Mouse (Mus musculus): ENCODE data around the gene Tex14.

The Tex14 gene

DNA sequence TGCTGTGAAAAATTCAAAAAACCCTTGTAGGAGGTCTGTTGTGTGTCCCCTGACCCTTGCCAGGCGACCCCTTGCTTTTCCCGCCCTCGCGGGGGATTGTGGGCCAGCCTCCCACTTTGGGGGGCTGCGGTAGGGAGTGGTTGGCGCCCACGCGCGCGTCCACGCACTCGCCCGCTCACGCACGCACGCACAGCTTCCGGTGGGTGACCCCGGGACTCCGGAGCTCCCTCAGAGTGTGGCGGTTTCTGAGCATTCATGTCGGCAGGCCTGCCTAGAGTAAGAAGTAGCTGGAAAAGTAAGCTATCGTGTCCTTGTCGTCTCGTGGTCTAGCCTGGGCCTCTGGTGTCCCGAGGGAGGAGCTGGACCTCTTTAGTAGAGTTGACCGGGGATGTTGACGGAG lies at the start of gene Tex14, which contains the start of gene Rad51c:
Gene Tex14 (plus strand): TSS at position 190 of the 400 bp plus-strand sequence.
Gene Rad51c (minus strand): TSS at position 79 of the 400 bp plus-strand sequence.
- no peak for DNase-seq (ENCODE audit: low spot score)

DNA sequence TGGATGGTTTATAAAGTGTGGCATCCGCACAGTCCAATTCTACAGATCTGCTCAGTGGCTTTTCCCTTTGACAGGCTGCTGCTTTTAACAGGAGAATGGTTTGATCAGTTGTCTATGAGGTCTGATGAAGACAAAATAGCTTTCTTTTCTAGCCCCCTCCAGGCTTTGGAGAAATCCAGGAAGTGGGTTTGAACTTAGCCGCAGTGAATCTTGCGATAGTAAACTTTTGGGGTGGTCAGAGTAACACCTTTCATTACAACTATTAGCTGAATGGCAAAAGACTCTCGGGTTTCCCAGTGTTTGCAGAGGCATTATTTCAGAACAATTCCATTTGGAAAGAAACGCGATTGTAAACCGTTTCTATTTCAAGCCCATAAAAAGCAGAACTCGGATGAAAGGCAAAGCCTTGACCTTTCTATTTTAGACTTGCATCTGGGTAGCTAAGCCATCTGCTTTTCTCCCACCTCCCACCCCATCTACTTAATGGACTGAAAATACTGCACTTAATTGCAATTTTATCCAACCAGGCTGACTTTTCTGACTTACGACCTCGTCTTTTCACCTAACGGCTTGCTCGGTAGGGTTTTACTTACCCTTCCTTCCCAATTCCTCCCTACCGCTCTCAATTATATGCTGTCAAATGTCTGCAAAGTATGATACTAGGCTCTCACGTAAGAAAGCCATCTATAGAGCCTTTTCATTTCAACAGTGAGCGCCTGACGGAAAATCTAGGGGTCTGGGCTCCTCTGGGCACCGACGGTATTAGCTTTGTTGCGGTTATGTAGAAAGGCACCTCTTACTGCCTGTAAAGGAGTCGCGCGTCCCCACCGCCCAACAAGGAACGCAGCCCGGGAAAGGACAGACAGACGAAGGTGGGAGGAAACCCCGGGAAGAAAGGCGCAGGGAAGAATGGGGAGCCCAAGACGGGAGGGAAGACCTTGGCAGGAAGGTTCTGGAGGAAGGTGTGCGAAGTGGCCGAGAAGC lies 47.3 kb upstream of the Tex14 start:
- peak; percentile 34 for DNase-seq (ENCODE audit: low spot score)

DNA sequence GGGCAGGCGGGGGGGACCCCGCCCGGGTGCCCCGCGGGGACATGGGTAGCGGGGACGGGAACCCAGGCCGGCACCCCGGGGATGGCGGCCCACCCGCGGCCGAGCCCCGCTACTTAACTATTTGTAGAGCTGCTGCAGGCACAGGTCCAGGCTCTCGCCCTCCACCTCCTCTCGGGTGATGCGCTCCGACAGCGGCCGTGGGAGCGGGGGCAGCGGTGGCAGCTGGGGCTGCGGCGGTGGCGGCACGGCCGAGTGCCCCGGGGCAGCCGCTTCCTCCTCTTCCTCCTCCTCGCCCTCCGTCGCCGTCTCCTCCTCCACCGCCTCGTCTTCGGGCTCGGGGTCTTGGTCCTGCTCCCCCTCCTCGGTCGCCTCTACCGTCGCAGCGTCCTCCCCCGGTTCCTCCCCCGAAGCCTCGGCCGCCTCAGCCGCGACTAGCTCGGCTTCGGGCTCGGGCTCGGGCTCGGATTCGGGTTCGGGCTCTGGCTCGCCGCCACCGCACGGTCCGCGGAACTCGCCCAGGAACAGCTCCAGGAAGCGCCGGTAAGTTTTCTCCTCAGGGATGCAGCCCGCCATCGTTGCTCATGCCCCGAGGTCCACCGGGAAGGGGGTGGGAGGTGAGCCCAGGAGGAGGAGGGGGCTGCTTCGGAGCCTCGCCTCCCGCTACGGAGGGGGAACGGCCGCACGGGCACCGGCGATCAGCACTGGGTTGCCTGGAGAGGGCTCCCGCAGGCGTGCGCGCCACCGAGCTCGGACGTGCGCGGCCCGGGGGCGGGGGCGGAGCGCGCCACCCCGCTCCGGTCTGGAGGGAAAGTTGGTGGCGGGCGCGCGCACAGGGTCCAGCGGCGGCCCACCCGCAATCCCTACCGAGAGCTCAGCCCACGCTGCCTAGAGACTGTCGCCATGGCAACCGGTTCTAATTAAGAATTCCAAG lies 46.3 kb upstream of the Tex14 start, which contains the start of gene Ppm1e:
Gene Ppm1e (minus strand): TSS at position 693 of the 931 bp plus-strand sequence.
- peak; percentile 91 for DNase-seq (ENCODE audit: low spot score)

DNA sequence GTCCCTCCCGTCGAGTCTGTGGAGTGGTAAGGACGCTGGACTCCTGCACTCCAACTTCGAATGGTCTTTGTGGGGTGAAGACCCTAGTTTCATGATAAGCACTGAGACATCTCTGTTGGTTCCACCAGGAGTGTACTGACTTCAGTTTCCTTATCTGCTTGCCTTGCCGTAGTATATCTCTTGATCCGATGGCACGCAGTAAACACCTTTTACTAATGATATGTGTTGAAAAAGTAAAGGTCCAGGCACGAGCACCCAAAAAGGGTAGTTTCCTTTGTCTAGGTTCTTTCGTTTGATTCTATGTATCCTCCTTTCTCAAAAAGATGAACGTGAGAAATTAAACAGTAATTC lies 45.6 kb upstream of the Tex14 start:
- DNase-seq (ENCODE audit: low spot score), result no peak

DNA sequence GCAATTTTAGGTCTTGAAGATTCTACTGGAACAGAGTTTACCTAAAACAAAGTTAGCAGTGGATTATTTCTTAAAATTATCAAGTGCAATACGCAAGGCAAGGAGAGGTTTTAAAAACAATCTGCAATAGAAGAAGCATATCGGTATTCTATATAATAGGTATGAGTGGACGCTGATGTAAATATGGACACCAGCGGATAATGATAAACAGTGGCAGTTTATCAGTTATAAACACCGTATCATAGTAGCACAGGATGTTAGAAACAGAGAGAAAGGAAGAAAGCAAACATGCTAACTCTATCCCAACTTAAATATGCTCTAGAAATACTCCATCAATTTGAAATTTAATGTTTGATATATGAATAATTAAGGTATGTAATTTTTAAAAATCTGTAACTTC lies 39.7 kb upstream of the Tex14 start:
- DNase-seq (ENCODE audit: low spot score), result no peak

DNA sequence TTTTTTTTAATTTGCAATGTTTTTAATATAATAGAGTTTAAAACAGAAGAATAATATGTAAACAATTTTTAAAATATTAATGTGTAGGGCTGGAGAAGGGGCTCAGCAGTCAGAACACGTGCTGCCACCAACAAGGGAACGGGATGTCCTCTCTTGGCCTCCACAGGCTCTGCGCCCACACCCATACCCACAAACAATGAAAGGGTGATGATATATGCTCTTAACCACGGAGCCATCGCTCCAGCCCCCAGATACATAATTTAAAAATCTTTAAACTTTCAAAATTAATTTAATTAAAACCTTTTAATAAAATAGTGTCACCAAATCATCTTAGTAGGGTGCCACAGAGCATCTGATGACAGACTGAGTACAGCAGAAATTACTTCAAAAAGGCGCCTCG lies 37.8 kb upstream of the Tex14 start:
- DNase-seq (ENCODE audit: low spot score), result no peak

DNA sequence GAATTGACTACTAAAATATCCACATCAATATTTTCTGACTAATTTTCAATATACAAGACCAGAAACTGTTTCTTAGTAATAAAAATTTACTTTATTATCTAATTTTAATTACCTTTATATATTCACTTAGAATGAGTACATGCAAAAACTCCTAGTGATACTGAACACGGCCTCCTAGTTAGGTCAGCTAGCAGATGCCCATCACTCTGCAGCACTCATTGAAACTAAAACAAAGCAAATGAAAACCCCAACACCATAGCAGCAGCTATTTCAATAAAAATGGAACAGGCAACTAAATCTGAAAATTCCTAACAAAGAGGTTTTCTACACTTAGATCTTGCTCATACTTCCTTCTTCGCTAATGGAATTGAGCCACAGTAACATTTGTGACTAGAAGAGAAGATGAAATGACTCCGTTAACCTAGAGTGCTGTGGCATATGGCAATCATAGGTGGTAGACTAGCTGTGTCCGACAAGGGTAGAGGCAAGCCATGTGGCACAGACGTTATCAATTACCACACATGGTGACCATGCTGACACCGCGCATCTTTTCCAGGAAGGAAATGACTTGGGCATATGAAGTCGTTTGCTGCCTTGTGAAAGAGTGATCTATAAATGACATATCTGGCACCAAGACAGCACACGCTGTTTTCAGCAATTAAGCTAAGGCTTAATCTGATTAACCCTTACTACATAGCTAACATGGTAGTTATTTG lies 36.8 kb upstream of the Tex14 start:
- peak; percentile 39 for DNase-seq (ENCODE audit: low spot score)

DNA sequence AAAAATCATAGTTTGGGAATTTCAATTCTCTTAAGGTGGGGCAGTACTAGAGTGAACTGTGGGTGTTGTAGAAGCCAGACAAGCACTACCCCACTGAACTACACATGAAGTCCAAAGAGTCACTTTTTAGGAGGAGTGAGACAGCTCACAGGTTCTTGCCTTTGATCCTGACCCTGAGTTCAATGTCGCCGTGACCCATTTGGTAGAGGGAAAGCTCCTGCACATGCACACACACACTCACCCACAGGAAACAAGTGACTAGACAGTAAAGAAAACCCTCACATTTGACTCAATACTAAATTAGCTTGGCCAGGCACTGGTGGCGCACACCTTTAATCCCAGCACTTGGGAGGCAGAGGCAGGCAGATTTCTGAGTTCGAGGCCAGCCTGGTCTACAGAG lies 20.3 kb upstream of the Tex14 start:
- DNase-seq (ENCODE audit: low spot score), result no peak

DNA sequence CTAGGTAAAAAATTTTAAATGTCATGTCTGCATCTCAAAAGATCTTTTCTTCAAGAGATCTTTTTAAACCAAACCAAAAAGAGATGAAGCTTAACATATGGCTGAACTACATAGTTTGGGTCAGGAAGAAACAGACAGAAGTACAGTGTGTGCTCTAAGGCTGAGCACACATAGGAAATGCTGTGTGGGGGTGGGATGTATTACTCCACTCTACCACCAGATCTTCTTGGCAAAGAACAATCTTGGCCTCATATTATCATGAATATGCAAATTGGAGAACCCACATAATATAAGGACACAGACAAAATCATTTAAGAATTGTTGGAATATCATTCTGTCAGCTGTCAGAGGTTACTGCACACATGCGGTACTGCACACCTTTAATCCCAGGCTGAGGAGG lies 19.2 kb upstream of the Tex14 start:
- DNase-seq (ENCODE audit: low spot score), result no peak

DNA sequence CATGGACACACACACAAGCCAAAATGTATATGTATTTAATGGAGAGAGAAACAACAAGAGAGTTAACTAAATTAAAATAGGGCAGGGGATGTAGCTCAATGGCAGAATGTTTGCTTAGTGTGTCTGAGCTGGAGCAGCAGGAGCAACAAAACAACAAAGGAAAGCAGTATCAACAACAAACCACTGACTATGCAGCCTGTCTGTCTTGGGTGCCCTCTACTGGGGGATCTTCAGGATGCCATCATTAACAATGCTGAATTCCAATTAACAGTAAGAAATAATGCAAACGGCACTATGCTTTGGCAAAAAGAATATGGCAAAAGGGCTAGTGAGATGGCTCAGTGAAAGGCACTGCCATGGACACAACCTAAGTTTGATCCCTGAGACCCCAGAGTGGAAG lies 11.0 kb upstream of the Tex14 start:
- DNase-seq (ENCODE audit: low spot score), result peak; percentile 47

DNA sequence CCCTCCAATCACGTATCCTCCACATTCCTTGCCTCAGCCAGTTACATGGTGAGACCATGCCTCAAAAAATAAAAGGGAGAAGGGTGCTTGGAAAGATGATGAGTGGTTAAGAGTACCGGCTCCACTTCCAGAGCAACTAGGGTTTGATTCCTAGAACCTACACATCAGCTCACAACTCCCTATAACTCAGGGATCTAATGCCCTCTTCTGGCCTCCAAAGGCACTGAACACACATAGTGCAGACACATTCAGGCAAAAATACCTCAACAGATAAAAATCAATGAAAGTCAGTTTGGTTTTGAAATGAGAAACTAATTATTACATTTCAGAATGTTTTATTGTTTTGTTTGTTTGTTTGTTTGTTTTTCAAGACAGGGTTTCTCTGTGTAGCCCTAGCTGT lies 6.5 kb upstream of the Tex14 start:
- DNase-seq (ENCODE audit: low spot score), result no peak

DNA sequence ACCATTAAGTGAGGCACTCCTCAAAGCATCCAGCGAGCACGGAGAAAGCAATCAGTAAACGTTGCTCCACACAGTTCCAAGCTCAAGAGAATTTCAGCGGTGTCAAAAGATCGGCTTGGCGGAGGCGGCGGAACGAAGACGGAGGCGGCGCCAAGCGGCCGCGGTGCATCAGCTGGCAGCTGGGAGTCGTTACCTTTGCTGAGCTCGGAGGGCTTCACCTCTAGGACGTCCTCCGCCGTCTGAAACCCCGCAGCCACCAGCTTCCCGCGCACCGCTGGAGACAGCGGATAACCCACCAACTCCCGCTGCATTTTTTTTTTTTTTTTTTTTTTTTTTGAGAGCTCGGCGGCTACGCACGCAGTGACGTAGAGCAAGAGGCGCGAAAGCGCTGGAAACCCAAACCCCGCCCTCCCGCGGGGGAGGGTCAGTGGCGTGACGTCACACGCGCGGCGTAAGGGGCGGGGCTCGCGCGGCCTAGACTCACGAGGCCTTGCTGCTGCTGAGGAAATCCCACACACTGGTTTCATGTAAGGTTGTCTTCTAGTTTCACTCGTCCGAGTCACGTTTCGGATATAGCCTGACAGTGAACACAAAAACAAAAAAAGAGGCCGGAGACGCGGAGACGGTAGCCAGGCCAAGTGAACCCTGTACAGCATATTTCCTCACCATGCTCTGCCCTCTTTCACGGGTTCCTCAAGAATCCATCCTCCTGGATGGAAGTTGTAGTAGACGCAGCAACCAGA lies 583 bp upstream of the Tex14 start:
- DNase-seq (ENCODE audit: low spot score), result peak; percentile 96

DNA sequence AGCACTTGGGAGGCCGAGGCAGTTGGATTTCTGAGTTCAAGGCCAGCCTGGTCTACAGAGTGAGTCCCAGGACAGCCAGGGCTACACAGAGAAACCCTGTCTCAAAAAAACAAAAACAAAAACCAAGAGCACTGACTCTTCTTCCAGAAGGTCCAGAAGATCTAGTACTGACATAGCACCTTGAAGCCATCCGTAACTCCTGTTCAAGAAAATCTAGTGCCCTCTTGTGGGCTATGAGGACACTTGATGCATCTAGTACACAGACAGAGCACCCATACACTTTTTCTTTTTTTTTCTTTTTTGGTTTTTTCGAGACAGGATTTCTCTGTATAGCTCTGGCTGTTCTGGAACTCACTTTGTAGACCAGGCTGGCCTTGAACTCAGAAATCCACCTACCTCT lies 8.5 kb downstream of the Tex14 start:
- peak; percentile 51 for DNase-seq (ENCODE audit: low spot score)

DNA sequence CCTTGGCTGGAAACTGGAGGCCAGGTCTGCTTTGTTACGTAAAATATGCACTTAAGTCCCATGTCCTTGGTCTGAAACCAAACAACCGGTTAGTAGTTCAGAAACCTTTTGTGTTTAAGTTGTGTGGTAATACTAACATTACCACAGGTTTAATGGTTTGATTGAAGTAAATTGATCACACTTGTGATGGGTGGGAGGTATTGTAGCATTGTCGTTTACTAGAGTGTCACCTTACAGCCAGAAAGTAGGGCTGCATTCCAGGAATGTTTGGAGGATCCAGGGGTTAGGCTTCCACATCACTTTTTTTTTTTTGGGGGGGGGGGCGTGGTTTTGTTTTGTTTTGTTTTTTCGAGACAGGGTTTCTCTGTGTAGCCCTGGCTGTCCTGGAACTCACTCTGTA lies 11.3 kb downstream of the Tex14 start:
- no peak for DNase-seq (ENCODE audit: low spot score)

DNA sequence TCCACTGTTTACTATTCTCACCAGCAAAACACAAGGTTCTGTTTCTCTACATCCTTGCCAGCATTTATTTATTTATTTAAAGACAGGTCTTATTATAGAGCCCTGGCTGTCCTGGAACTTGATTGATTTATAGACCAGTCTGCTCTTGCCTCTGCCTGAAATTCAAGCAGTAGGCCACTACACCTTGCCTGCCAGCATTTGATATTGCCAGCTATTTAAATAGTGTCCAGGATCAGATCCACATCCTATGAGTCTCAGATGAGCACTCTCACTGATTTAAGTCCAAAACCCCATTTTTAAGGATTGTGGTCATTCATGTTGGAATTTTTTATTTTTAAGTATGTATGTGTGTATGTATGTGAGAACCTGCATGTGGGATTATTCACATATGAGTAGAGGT lies 16.0 kb downstream of the Tex14 start:
- DNase-seq (ENCODE audit: low spot score), result no peak

DNA sequence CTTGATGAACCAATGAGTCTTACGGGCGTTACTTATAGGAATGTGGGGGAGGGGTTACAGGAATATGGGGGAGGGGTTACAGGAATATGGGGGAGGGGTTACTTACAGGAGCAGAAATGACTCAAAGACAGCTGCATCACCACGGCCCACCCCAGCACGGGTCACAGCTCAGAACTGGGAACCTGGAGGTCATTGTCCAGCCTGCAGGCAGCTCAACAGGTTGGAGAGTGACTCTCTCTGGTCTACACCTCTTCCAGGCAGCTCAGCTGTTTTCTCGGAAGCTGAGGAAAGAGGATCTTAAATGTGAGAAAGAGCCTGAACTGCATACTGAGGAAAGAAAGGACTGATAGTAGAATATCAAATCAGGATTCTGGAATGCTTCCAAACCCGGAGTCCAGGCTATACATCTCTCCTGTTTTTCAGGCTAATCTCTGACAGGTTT lies 16.9 kb downstream of the Tex14 start:
- DNase-seq (ENCODE audit: low spot score), result peak; percentile 29

DNA sequence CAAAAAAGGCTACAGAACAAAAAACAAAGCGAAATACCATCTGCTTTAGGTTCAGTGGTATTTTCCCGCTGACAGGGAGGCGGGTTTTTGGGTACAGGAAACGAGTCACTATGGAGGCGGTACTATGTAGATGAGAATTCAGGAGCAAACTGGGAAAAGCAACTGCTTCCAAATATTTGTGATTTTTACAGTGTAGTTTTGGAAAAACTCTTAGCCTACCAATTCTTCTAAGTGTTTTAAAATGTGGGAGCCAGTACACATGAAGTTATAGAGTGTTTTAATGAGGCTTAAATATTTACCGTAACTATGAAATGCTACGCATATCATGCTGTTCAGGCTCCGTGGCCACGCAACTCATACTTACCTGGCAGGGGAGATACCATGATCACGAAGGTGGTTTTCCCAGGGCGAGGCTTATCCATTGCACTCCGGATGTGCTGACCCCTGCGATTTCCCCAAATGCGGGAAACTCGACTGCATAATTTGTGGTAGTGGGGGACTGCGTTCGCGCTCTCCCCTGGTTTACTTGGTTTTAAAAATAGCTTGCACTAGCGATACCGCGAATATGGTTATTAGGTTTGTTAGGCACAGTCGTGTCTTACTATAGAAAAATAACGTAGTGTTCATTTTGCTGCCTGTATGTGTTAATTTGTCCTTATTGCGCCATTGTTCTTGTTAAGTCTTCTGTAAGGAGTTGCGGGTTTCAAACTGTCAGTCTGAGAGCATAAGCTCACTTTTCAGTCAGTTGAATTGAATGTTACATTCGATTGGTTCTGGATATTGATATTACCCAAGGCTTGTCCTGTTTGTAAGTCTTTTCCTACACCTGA lies 17.9 kb downstream of the Tex14 start:
- DNase-seq (ENCODE audit: low spot score), result peak; percentile 93

DNA sequence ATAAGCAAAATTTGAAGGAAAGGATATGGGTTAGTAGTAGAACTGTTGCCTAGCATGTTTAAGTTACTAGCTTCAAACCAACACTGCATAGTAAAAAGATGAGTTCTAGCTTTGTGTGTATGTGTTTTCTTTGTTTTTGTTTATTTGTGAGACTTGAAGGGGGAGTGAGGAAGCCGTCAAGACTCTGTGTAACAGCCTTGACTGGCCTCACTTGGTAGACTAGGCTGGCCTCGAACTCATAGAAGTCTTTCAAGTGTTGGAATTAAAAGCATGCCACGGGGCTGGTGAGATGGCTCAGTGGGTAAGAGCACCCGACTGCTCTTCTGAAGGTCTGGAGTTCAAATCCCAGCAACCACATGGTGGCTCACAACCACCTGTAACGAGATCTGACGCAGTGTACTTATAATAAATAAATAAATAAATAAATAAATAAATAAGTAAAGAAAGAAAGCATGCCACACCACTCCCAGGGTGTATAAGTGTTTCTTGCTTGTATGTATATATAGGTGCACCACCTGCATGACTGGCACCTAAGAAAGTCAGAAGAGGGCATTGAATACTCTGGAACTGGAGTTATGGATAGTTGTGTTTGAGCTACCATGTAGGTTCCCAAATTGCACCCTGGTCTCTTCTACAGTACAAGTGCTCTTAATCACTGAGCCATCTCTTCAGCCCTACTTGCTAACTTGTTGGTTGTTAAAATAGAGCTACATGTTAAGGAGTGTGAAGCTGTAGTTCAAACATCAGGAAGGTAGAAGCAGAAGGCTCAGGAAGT lies 18.9 kb downstream of the Tex14 start:
- peak; percentile 25 for DNase-seq (ENCODE audit: low spot score)

DNA sequence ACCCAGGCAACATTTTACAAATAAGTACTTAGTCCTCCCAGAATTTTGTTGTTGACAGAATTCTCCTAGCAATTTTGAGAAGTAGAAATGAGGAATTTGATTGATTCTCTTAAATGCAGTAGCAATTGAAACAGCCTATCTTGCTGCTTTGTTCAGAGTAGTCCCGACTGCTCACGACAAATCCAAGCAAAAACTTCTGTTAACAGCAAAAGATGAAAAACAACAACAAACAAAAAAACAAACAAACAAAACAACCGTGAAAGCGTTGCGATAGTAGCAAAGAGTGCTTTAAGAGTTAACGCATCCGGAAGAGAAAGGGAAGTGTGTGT lies 21.2 kb downstream of the Tex14 start:
- no peak for DNase-seq (ENCODE audit: low spot score)

All from embryo, embryonic 10 days (tissue).